Mouse (Mus musculus) adrenal gland, postnatal 10 days (tissue): ENCODE results near the gene Zbtb44. TPM values are rescaled to one million over a fixed set of nuclear protein-coding genes. Genes with fewer than 3 reads are reported as not detected.
A peak's percentile ranks its signal among the peaks of the same experiment; 100 is the strongest.

ENCODE experiments used
- DNase-seq: peaks from one replicate; pipeline ENCODE4 v3.0.0; 2021; ENCODE audit warnings: mixed read lengths
- total RNA-seq, 2 experiments: library from RNA; stranded (reverse); gene quantifications; 2 replicates each; pipeline ENCODE4 v1.2.3; 2021

Zbtb44 gene
- total RNA-seq, 2 experiments from 2014 or later, result 44.3 to 47.3 TPM

DNA sequence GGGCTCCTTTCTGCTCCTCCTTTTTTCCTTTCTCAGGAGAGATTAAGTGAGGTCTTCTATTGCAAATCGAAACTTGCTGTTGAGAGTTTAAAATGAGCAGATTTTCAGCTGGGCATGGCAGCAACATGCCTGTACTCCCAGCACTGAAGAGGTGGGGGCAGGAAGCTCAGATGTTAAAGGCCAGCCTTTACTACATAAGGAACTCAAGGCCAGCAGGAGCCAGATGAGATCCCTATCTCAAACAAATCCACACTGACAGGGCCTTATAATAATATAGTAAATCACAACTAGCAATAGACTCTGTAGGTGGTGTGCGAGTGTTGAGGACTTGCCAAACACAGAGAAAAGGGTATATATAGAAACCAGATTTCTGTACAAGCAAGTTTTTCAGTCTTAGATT lies 28.3 kb downstream of the Zbtb44 start:
- DNase-seq, result no peak

GRCm38 (mm10) chr9:31070706-31071105 lies 40.3 kb downstream of the Zbtb44 start:
- DNase-seq, result no peak

GRCm38 (mm10) chr9:31072256-31072655 lies 41.8 kb downstream of the Zbtb44 start:
- DNase-seq, result no peak

DNA sequence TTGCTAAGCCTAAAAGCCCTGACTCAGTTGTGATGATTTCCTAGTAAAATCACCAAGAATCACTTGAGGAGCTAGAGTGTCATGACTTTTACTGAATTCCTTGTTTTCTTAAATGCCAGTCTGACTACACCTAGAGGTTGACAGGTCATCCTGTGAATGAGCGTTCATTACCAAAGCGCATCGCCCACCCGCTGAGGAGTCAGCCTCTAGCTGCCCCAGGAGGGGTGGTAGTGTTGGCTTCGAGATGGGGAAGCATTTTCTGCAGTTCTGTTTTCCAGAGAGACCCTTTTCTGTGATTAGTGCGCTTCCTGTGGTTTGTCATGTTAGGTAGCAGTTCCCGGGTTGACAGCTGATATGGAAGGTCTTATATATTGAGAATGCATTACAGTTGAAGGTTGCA lies 43.4 kb downstream of the Zbtb44 start:
- no peak for DNase-seq

GRCm38 (mm10) chr9:31074836-31075235 lies 44.4 kb downstream of the Zbtb44 start:
- DNase-seq, result no peak

- no peak for DNase-seq
Measured at GRCm38 (mm10) chr9:31080726-31081125, 50.3 kb downstream of the Zbtb44 start.

DNA sequence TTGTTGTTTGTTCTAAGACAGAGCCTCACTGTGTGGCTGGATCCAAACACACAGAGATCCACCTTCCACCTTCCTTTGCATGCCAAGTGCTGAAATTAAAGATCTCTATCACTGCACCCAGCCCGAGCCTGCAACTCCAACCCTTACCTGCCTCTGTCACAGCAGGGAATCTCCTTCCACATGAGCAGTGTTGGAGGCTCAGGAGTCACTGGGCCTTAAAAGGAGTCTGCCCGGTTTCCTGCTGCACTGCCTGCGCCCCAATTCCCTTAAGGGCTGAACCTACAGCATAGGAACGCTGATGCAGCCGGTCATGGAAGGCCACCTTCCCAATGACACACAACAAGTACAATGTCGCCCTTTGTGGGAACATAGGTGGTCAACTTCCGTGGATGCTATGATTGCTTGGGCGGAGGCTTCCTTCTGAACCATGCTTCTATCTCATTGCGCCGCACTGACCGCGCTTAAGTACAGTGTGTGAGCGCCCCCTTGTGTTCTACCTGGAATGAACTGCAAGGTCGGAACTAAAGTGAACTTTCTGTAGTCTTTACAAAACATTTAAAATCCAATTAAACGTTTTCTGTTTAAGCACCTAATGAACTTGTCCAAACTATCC lies 51.7 kb downstream of the Zbtb44 start:
- peak; percentile 89 for DNase-seq

- DNase-seq, result no peak
Measured at GRCm38 (mm10) chr9:31082771-31083170, 52.3 kb downstream of the Zbtb44 start.

DNA sequence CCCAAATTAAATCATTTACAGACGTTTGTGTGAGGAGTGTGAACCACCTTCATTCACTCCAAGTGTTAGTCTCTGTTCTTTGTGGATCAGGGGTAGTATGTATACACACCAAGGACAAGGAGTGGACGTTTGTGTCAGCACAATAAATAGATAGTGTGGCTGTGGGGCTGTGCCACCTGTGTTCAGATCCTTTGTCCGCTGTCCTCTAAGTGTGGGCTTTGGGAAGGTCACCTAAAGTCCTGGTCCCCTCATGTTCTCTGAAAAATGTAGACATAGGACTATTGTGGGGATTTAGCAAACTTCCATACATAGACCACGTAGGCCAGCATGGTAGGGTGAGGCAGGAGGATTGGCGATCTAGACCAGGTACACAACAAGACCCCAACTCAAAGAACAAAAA lies 55.1 kb downstream of the Zbtb44 start:
- DNase-seq, result no peak

DNA sequence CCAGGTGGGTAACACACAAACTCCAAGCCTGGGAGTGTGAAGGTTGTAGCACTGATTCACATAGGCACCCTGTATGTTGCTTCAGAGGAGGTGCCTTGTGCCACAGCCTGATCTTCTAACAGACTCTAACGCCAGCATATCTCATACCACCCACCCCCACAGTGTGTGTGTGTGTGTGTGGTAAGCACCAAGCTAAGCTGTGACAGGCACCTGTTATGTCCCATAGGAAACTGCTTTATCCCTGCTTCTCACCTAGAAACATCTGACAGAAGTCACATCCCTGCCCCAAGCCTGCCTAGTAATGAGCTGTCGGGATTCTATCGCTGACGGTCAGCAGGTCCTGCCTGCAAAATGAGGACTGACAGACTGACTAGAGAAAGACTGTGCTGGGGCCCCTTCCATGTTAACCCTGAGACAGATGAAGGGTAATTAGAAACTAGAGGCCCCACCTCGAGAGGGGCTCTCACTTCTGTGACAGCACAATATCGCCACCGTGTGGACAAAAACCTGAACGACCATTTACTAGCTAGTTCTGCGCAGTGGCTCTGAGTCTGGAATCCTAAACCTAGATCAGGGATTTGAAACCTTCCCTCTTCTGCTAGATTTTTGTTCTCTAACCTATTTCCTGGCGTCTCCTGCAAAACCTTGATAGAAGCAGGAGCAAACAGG lies 55.8 kb downstream of the Zbtb44 start:
- DNase-seq, result peak; percentile 82

DNA sequence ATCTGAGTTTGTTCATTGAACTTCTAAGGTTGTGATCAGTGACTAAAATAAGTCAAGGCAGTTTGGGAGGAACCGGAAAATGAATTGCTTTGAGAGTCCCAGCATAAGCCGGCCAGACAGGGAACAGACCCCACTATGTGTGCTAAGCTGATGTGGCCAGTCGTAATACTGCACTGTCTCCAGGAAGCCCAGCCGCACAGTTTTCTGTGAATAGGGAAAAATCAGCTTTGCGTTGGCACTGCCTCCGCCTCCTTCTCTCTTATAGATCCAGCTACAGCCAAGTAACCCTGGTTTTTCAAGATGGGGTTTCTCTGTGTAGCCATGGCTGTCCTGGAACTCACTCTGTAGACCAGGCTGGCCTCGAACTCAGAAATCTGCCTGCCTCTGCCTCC lies 56.3 kb downstream of the Zbtb44 start:
- no peak for DNase-seq

DNA sequence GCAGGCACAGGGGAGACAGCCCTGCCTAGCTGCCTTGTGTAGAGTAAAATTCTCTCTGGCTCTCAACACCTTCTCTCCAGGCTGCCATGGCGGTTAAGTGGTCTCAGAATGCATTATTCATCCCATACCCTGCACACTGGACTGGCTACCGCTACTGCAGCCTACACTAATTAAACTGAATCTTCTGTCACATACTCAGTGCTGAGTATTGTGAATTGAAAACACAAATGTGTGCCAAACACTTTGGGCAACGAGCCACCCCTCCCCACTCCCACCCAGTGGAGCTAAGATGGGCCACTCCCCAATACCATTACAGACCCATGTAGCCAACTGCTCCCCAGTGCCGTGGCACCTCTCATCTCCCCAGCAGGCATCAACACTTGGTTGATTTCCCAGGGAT lies 57.0 kb downstream of the Zbtb44 start:
- no peak for DNase-seq

- no peak for DNase-seq
Measured at GRCm38 (mm10) chr9:31088116-31088515, 57.7 kb downstream of the Zbtb44 start.

- peak; percentile 41 for DNase-seq
Measured at GRCm38 (mm10) chr9:31088883-31089282, 58.4 kb downstream of the Zbtb44 start.

GRCm38 (mm10) chr9:31089541-31089940 lies 59.1 kb downstream of the Zbtb44 start:
- DNase-seq, result no peak

DNA sequence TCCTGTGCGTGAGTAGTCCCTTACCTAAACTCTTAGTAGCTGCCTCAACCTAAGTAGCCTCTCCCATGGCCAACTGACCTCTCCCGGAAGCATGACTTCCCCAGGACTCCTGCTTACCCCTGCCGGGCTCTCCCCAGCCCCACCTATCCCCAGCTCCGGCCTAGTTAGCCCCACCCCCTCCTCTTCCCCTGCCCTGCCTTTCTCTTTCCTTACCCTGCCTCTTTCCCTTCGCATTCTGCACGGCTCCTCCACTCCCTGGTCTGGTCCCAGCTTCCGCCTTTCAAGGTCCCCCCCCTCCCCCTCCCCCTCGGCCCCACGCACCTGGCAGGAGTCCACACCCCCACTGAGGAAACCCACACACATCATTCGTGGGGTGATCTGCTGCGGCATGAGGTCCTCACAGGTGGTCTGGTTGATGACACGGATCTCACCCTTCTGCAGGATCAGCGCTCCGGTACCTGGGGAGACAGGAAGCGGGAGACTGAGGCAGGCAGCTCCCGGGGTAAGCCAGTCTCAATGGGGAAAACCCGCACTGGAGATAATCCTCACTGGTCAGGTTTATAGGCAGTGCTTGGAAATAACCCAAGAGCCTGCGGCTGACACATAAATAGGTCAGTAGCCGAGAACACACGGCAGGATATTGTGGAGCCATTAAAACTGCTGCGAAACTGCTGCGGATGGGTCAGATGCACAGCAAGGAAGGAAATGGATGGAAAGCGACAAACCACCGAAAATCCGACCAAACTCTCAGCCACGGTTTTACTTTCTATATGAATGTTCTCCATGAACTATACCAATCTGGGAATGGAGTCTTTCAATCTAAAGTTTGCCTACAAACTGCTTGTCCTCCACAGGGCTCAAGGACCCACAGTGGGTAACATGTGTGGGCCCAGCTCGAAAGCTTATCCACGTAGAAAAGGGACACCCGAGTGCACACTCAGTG lies 59.9 kb downstream of the Zbtb44 start:
- DNase-seq, result no peak

- no peak for DNase-seq
Measured at GRCm38 (mm10) chr9:31091162-31091581, 60.7 kb downstream of the Zbtb44 start.

DNA sequence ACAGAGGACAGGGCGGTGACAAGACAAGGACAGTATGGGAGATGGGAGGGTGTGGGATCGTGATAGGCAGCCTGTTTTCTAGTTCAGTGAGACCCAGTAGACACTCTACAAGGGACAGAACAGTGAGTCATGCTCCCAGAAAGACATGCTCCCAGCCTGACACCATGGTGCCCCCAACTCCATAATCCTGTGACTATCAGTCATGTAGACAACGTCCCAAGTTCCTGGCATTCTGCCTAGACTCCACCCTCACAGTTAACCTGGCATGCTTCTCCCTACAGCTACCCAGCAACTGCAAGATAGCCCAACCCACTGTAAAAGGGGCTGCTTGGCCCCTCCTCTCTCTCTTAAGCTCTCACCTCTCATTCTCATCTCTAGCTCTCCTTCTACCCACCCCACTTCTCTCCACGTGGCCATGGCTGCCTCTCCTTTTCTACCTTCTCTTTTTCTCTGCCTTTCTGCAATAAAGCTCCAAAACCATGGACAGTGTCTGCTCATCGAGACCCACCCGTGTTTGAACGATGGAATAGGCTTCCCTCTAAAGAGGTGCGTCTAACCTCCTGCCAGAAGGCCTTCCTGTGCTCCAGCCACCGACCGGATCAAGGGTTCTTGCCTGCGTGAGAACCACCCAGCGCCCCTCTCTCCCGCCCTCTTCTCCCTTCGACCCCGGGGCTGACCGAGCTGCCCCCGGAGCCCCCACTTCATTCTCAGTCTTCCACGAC lies 61.8 kb downstream of the Zbtb44 start:
- no peak for DNase-seq

GRCm38 (mm10) chr9:31092833-31093195 lies 62.4 kb downstream of the Zbtb44 start:
- DNase-seq, result no peak

- no peak for DNase-seq
Measured at GRCm38 (mm10) chr9:31097088-31098082, 66.9 kb downstream of the Zbtb44 start.

GRCm38 (mm10) chr9:31098118-31098517 lies 67.7 kb downstream of the Zbtb44 start:
- no peak for DNase-seq
